Mouse (Mus musculus): Measurements from ENCODE around the gene Ankrd50.

The Ankrd50 gene

GRCm38 (mm10) chr3:38484191-38485106 lies at the start of gene Ankrd50:
Gene Ankrd50, minus strand, starts transcription at chr3:38484844.
- peak; percentile 91 for ATAC-seq (ENCODE audit: low TSS enrichment)

- peak; percentile 38; the same call in 1 of the 2 replicates for ATAC-seq (ENCODE audit: low TSS enrichment)
Observed at GRCm38 (mm10) chr3:38534245-38534644, 49.6 kb upstream of the Ankrd50 start.

- ATAC-seq (ENCODE audit: low TSS enrichment), result no peak
Observed at GRCm38 (mm10) chr3:38520426-38520825, 35.8 kb upstream of the Ankrd50 start.

GRCm38 (mm10) chr3:38519971-38520370 lies 35.3 kb upstream of the Ankrd50 start:
- ATAC-seq (ENCODE audit: low TSS enrichment), result no peak

- no peak for ATAC-seq (ENCODE audit: low TSS enrichment)
Observed at GRCm38 (mm10) chr3:38503606-38504005, 19.0 kb upstream of the Ankrd50 start.

GRCm38 (mm10) chr3:38502156-38502555 lies 17.5 kb upstream of the Ankrd50 start:
- ATAC-seq (ENCODE audit: low TSS enrichment), result no peak

- no peak for ATAC-seq (ENCODE audit: low TSS enrichment)
Observed at GRCm38 (mm10) chr3:38501739-38502138, 17.1 kb upstream of the Ankrd50 start.

- no peak for ATAC-seq (ENCODE audit: low TSS enrichment)
Observed at GRCm38 (mm10) chr3:38501316-38501715, 16.7 kb upstream of the Ankrd50 start.

- peak; percentile 47; the same call in 1 of the 2 replicates for ATAC-seq (ENCODE audit: low TSS enrichment)
Observed at GRCm38 (mm10) chr3:38498561-38498960, 13.9 kb upstream of the Ankrd50 start.

GRCm38 (mm10) chr3:38496795-38497385 lies 12.2 kb upstream of the Ankrd50 start:
- no peak for ATAC-seq (ENCODE audit: low TSS enrichment)

- no peak for ATAC-seq (ENCODE audit: low TSS enrichment)
Observed at GRCm38 (mm10) chr3:38491702-38492101, 7.1 kb upstream of the Ankrd50 start.

GRCm38 (mm10) chr3:38491236-38491635 lies 6.6 kb upstream of the Ankrd50 start:
- no peak for ATAC-seq (ENCODE audit: low TSS enrichment)

GRCm38 (mm10) chr3:38490720-38491119 lies 6.1 kb upstream of the Ankrd50 start:
- ATAC-seq (ENCODE audit: low TSS enrichment), result no peak

- ATAC-seq (ENCODE audit: low TSS enrichment), result no peak
Observed at GRCm38 (mm10) chr3:38485107-38485545, 482 bp upstream of the Ankrd50 start.

GRCm38 (mm10) chr3:38483551-38483950 lies 1.1 kb downstream of the Ankrd50 start:
- peak; percentile 28 for ATAC-seq (ENCODE audit: low TSS enrichment)

- ATAC-seq (ENCODE audit: low TSS enrichment), result no peak
Observed at GRCm38 (mm10) chr3:38482749-38483148, 1.9 kb downstream of the Ankrd50 start.

- ATAC-seq (ENCODE audit: low TSS enrichment), result no peak
Observed at GRCm38 (mm10) chr3:38481106-38481505, 3.5 kb downstream of the Ankrd50 start.

GRCm38 (mm10) chr3:38477936-38478335 lies 6.7 kb downstream of the Ankrd50 start:
- no peak for ATAC-seq (ENCODE audit: low TSS enrichment)

GRCm38 (mm10) chr3:38475587-38475986 lies 9.1 kb downstream of the Ankrd50 start:
- ATAC-seq (ENCODE audit: low TSS enrichment), result no peak

GRCm38 (mm10) chr3:38473138-38473537 lies 11.5 kb downstream of the Ankrd50 start:
- peak; percentile 90 for ATAC-seq (ENCODE audit: low TSS enrichment)

- no peak for ATAC-seq (ENCODE audit: low TSS enrichment)
Observed at GRCm38 (mm10) chr3:38471516-38471915, 13.1 kb downstream of the Ankrd50 start.

GRCm38 (mm10) chr3:38468131-38468530 lies 16.5 kb downstream of the Ankrd50 start:
- no peak for ATAC-seq (ENCODE audit: low TSS enrichment)

- ATAC-seq (ENCODE audit: low TSS enrichment), result no peak
Observed at GRCm38 (mm10) chr3:38466880-38467405, 17.7 kb downstream of the Ankrd50 start.
